Mouse (Mus musculus): ENCODE results near the gene Arhgap30. TPM values are rescaled to one million over a fixed set of nuclear protein-coding genes. Genes with fewer than 3 reads are reported as not detected.

Arhgap30 gene
- total RNA-seq, 2 experiments from 2014 or later, result 2.1 to 2.5 TPM

DNA sequence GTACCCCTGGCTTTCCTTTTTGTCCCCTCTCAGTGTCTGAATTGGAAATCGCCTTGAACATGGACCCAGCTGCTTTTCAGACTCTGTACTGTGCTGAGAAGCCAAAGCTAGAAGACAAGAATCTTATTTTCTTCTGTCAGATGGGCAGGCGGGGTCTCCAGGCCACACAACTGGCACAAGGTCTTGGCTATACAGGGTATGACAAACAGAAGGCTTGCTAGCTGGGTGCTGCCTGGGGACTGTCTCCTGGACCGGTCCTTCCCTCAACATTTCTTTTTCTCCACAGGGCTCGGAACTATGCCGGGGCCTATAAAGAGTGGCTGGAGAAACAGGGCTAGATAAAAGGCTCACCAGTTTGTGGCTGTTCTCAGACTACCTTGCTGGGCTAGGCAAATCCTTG is 31.2 kb downstream of the Arhgap30 start:
- intact Hi-C loops (cut with DNase I), result no loop called here
- DNase-seq, result no peak

DNA sequence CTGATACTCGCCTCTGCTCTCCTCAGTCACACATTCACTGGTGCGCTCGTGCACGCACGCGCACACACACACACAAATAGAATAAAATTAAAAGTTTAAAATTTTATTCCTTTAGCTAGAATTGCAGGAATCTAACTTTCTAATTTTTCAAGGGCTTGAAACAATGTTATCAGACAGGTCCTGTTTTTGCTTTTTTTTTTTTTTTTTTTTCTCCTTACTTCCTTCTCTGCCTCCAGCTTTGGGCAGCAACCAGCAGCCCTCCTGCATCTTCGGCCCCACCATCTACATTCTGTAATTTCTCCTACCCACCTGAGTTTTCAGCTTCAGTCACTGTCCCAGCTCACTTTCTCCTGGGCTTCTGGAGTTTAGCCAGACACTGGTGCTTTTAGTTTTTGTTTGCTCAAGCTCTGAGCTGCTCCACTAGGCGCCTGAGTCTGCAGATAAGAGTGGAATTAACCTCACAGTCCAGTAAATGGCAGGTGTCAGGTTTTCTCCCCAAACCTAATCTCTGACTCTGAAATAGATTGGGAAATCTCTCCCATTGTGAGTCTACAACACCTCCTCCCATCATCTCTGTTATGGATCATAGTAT is 33.8 kb downstream of the Arhgap30 start:
- no peak for DNase-seq
- intact Hi-C loops (cut with DNase I), result no loop called here

DNA sequence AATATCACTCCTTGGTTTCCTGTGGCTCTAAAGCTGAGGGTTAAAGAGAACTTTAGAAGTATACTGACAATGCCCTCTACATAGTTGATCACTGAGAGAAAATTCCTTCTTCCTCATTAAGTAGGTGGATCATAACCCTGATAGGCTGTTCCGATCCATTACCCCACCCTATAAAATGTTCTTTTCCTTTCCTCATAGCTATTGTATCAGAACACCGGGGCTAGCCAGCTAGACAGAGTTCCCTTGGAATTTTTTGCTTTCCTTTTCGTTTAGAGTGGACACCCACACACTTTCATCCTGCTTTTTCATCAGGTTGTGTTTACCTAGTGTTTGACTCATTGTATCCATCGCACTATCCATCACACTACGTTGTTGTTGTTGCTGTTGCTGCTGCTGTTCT is 35.9 kb downstream of the Arhgap30 start:
- intact Hi-C loops (cut with DNase I), result no loop called here
- no peak for DNase-seq

DNA sequence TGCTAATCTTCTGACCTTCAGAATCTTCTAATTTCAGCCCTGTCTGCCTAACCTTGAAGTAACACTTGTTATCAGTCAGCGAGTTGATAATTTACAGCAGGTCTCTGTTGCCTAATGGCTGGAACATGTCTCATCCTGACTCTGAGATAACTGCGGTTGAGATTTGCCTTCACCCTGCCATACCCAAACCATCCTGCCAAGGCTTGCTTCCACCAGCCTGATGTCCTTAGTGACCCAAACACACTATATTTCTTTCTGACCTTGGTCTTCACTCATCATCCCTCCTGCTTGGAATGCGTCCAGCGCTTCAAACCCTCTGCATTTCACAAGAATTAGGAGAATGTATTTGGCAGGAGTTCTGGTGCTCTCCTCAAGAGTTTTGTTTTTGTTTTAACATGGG is 36.4 kb downstream of the Arhgap30 start:
- intact Hi-C loops (cut with DNase I), result no loop called here
- peak; percentile 38 to 41 for DNase-seq

DNA sequence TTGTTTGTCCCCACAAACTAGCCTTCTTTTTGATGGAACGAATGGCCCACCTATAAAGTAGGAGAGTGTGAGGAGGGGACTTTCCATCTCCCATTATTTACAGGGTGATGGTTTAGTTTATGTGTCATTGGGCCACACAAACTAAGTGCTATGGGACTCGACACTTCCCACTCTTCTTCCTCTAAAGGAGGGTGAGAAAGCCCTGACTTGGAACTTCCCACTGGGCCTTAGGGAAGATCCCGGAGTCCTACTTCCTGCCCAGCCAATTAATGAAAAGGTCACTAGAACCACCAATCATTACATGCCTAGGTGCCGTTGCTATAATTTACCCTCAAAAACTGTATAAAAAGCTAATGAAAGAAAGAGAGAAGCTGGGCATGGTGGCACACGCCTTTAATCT is 43.4 kb downstream of the Arhgap30 start:
- intact Hi-C loops (cut with DNase I), result no loop called here
- DNase-seq, result no peak

DNA sequence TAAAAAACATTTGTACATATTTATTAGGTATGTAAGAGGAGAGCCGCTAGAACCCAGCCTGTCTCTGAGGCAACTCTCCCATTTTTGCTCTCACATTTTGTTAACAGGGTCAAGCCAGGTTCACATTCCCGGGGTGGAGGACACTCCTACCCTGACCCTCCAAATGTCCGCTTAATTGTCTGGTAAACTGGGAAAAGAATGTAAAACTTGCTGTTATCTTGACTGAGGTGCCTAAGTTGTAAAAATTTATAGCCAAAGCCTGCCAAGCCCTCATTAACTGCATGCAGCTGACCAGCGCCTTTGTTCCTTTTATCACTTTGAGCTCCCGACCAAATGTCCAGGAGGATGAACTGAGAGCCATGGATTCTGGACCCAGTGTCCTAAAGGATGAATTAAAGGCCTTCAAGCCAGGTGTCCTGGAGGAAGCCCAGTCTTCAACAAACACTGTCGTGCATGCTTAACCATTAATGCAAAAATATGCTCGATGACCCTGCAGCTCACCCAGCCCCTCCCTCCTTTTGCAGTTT is 46.6 kb downstream of the Arhgap30 start:
- DNase-seq, result no peak
- intact Hi-C loops (cut with DNase I), result no loop called here

DNA sequence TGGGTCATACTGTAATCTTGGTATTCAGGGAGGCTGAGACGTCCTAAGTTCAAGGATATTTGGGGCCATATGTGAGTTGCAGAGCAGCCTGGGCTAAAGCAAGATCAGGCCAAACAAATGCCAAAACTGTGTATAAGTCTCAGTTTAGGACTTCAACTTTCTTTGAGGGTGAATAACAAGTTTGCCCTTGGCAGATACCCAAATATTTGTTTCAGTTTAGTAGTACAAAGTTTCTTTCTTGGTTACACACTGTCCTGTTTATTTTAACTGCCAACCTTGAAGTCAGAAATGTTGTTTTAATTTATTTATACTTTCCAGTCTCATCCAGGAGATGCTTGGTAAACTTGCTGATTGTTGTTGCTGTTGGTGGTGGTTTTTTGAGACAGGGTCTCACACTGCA is 47.2 kb downstream of the Arhgap30 start:
- intact Hi-C loops (cut with DNase I), result no loop called here
- no peak for DNase-seq

DNA sequence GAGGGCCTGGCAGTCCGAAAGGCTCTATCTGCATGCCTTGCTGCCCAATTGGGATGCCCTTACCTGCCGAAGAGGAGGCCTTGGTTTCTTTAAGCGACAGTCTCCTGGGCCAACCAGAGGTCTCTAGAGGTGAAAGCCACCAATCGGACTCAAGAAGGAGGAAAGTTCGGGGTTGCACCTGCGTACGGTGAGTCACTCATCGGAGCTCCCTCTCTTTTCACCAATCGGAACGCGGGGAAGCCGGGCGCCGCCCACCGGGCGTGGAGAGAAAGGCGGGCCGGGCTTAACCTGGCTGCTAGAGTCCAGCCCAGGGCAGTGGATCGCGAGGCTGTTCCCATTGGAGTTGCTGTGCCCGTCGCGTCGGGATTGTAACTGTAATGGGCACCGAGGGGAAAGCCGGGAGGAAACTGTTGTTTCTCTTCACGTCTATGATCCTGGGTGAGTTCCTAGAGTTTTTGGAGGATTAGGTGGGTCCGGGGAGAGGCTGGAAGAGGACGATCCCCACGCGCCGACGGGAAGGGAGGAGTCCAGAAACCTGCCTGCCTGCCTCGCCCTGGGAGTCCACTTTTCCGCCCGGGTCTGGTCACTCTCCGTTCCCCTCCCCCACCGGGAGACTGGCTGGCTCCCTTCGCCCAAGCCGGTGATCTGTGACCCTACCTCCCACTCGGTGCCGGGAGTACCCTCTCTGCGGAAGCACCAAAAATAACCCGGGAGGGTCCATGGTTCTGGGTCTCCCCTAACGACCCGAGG is 48.7 kb downstream of the Arhgap30 start, which contains the start of gene F11r:
F11r (plus strand) TSS at position 272 of the 750 bp plus-strand sequence.
- DNase-seq, result peak; percentile 89 to 91
- intact Hi-C loops (cut with DNase I), result loop anchor here (1.0 to 2.0 kb wide), 2 partner anchors 25 to 33 kb away; no protein-coding TSS in a partner anchor

DNA sequence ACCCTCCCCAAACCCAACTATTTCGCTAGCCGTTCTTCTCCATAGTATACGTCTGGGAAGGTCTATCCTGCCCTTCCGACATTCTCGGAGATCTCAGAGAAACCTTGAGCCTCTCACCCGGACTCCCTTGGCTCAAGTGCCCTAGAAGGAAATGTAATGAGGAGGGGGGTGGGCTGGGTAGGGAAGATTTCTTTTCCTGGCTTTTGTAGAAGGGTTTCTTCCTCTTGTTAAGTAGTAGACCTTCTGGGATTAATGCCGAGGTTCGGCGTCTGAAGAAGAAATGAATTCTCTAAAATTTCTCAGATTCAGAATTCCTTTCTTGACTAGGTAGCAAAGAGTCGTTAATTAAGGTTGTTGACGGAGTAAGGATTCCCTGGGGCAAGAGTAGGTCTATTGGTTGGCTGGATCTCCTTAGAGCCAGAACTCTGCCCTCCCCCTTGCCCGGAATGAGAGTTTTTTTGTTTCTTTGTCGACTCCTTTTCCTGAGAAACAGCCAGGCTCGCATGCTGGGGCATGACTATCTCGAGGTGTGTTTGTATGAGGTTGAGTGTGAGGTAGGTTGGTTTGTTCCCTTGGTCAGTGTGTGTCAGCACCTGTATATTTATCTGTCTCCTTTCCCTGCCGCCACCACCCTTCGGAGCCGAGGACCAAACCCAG is 49.4 kb downstream of the Arhgap30 start:
- peak; percentile 35 to 40 for DNase-seq
- intact Hi-C loops (cut with DNase I), result loop anchor here (2.0 kb wide), 1 partner anchor 33 kb away; no protein-coding TSS in a partner anchor

DNA sequence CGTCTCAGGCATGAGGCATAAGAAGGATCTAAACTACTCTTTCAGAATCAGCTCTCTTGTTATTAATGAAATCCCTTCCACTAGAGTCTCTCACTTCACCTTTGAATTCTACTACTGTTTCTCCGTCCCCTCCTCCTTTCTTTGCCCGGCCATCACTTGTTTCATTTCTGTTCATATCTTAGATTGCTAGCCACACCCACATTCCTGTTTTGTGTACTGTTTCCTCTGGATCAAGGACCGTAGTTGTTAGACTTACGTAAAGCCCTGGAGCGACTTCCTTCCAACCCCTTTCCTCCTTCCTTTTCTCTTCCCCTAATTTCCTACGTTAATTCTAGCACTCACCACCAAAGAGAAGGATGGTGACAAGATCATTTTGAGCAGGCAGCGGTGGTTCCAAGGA is 50.3 kb downstream of the Arhgap30 start:
- no peak for DNase-seq

DNA sequence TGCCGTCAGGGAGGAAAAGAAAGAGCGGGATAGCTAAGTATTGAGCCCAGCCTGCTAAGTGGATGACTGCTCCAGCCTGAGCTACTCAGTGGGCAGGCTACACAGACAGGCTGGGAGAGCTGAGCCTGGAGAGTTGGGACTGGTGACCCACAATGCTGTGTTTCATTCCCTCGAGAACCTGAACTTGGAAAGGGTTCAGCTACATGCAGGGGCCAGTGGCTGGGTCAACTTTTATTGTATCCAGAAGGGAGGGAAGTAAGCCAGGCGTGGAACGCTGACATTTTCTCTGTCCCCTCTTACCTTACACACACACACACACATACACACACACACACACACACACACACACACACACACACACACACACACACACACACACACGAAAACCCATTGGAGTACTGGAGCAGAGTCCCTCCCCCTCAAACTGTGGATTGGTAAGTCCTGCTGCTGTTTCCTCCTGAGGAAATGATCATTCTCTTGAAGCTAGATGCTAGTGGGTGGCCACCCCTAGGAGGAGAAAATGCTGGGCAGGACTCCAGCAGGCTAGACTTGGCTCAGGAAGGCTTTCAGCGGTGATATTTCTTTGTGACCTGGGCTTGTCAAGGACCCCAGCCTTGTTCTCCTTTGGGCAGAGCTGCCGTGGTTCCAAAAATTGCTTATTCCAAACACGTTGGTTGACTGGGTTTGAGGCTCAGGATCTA is 51.4 kb downstream of the Arhgap30 start:
- intact Hi-C loops (cut with DNase I), result no loop called here

More for the DNA sequence above, 50.3 kb downstream of the Arhgap30 start:
- intact Hi-C loops (cut with DNase I), result loop anchor here (2.0 kb wide), 1 partner anchor 32 kb away; no protein-coding TSS in a partner anchor

DNA sequence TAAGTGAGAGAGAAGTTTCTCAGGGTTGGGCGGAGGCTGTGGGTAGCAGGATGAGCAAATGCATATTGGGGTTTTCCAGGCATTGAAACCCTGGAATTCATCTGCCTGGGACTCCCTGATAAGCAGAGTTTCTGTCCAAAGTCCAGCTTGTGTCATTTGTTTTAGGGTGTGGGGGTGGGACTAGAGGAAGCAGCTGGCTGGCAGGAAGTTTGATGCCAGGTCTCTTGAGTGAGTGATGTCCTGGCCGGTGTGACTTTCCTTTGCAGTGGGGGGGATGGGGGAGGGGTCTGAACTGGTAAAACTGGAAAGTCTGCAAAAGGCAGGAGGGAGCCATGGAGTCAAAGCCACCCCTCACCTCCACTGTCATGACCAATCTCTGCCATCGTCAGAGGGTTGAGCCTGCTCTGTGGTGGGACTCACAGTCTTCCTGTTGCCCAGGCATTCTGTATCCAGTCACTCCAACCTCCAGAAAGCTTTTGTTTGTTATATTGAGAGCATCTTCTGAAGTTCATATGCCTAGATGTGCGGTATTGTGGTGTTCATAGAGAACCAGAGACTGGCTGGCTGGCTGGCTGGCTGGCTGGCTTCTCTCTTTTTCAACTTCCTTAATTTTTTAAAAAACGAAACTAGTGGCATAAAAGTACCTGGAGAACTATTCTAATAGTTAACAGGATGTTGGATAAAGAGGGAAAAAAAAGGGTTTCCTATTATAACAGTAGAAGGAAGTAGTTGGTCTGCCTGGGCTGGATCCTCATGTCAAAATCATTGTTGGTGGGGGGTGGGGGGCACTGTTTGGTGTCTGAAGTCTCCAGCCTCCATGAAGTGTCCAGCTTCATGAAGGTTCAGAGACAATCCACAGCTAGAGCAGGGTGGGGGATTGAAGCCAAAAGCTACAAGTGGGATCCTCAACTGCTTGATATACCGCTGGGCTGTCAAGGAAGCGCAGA is 53.0 kb downstream of the Arhgap30 start:
- peak in 1 of 2 experiments; percentile 41 for DNase-seq
- intact Hi-C loops (cut with DNase I), result no loop called here

More for the DNA sequence above, 51.4 kb downstream of the Arhgap30 start:
- DNase-seq, result peak; percentile 82 to 84

DNA sequence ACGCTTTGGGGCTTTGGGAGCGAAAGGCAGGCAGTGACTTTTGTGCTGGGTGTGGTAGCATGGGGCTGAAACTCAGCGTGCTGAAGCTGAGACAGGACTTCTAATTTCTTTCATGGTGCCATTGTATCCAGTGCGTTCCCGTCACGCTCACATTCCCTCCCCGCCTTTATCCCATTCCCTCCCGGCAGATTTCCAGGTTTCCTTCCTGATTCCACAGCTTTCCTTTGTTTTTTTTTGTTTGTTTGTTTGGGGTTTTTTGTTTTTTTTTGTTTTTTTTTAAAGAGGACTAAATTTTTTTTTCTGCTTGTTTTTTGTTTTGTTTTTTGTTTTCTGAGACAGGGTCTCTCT is 53.6 kb downstream of the Arhgap30 start:
- intact Hi-C loops (cut with DNase I), result no loop called here

DNA sequence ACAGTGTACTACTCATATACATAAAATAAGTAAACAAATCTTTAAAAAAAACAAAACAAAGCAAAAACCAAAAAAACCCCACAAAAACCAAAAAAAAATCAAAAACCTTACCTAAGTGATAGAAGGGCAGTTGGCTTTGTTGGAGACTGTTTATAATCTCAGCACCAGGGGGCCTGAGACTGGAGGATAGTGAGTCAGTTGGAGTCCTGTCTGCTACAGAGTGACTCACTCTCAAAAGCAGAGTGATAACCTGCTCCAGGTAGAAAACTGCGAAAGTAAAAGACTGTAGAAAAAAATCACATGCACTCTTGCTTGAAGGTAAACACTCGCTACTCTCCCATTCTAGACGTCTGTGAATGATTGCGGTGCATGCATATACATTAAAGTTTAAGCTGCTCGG is 56.3 kb downstream of the Arhgap30 start:
- no peak for DNase-seq
- intact Hi-C loops (cut with DNase I), result no loop called here

More for the DNA sequence above, 53.6 kb downstream of the Arhgap30 start:
- no peak for DNase-seq

DNA sequence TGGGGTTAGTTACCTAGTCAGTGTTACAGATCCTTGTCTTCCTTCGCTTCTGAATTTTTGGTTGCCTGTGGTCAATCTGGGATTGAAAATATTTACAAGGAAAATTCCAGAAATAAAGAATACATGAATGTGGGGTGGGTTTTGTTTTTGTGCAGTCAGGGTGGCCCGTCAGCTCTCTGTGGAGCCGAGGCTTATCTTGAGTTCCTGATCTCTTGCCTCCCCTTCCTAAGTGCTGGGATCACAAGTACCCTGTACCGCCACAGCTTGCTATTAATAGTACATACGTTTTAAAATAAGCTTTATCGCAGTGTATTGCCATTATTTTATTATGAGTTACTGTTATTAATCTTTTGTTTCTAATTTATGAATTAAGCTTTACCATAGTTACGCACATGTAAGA is 58.1 kb downstream of the Arhgap30 start:
- DNase-seq, result no peak
- intact Hi-C loops (cut with DNase I), result no loop called here

DNA sequence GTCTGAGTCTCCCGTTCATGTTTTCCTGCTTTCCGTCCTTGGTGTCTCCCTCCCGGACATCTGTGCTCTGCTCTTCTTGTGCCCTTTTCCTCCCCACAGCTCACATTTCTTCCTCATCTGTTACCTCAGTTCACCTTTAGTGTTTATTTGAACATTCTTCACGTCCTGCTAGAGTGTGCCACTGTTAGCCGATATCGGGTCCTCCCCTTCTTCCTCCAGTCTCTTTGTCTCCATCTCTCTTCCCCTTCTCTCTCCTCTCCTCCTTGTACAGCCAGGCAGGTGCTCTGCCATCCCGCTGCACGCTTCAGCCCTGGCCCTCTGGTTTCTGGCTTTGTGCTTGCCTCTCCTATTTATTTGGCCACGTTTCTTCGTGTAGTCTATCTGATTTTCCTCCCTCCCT is 58.9 kb downstream of the Arhgap30 start:
- DNase-seq, result no peak
- intact Hi-C loops (cut with DNase I), result no loop called here

DNA sequence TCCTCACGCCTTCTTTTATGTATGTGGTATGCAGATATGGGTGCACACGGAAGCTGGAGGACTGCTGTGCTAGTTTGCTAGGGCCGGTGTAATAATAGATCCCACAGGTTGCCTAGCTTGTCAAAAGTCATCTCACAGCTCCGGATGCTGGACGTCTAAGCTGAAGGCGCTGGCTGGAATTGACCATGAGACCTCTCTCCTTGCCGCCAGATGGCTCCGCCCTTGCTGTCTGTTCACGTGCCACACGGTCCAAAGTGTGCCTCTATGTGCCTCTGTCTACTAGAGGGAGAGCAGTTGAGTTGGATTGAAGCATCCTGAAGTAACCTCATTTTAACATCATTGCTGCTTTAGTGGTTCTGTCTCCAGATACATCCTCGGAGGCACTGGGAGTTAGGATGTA is 61.3 kb downstream of the Arhgap30 start:
- no peak for DNase-seq
- intact Hi-C loops (cut with DNase I), result no loop called here

DNA sequence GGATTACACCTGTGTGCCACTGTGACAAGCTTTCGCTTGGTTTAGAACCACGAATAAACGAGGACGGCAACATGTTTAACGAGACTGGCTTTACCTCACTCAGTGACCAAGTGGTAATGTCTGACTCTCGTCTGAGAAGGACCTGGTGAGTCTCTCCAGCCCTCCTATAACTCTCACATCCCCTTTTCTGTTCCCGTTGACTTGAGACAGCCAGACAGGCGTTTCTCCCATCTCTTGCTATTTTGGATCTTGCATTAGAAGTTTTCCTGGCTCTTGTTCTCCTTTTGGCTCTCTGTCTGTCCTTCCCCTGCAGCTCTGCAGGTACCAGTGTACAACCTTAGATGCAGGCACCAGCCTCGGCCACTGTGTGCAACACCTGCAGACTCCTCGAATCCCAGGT is 62.2 kb downstream of the Arhgap30 start:
- DNase-seq, result no peak
- intact Hi-C loops (cut with DNase I), result no loop called here

DNA sequence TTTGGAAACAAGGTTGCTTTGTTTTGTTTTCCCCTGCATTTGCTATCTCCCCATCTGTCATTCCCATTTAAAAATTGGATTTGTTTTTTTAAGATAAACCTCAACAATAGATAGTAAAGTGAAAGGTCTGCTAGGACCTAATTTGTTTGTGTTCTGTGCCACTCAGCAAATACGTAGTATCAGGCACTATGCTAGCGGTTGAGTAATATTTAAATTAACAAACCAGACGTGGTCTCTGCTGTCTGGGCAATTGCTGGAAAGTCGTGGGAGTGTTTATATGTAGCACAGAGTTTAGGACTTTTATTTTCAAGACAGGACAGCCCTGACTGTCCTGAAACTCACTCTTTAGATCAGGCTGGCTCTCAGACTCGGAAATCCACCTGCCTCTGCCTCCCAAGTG is 63.8 kb downstream of the Arhgap30 start:
- intact Hi-C loops (cut with DNase I), result no loop called here
- DNase-seq, result no peak

DNA sequence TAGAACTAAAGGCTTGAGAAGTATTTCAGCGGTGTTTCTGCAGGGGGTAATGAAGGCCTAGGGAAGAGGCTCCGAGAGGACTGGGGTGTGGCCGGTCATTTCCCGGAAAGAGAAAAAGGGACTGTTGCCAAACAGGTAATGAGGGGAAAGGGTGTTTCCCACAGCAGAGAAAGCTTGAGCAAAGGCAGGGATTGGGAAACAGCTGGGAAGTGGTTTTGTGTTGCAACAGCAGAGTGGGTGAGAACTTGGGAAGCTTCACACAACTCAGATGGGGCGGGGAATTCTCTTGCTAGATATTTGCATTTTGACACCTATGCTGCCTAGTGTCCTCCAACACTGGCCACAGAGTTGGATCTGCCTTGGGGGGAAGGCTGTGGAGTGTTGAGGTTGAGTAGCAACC is 64.2 kb downstream of the Arhgap30 start:
- intact Hi-C loops (cut with DNase I), result no loop called here
- peak; percentile 23 to 45 for DNase-seq
